Mouse (Mus musculus) heart, adult 11 months (tissue): ENCODE measurements at regions not wholly inside any gene's neighbourhood (a gene's known extent, or its start where the extent isn't known, plus 50 kb on each side); places are given as distances from the start of the nearest gene placed in this dataset.

ENCODE experiments used
- DNase-seq: peaks from one replicate; pipeline ENCODE4 v3.0.0; 2022

GRCm38 (mm10) chr16:45331236-45331635 lies 77.6 kb downstream of the Cd200 start:
- peak; percentile 92 for DNase-seq

DNA sequence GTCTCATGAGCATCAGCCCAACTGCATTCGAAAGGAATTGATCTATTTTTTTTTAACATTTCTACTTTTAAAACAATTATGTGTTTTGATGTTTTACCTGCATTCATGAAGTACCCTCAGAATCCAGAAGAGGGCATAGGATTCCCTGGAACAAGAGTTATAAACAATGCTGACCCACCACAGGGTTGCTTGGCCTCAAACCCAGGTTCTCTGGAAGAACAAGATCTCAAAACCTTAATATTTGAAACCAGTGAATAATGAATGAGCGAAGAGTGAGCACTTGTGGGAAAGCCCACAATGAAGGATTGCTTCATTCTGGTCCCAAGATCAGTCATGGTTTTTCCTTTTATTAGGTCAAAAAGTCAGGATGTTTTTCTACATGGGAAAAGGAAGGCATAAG lies 78.6 kb downstream of the Cd200 start:
- DNase-seq, result peak; percentile 63

DNA sequence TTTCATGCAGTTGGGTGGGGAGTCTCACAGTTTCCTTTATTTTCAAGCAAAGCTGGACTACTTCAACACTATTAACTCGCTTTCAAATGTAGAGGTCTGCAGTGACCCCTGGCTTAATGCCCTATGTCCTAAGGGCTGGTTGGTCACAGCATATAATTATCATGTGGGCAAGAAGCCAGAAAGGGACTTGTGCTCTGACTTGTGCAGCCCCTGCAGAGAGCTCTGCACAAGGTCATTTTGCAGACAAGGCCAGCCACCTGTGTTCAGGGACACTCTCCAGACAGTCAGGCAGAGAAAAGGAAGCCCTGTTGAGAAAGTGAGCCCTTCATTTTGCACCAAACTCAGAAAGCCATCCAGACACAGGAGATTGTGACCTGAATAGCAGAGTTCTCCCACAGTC lies 79.1 kb downstream of the Cd200 start:
- DNase-seq, result peak; percentile 94

GRCm38 (mm10) chr16:45327103-45327502 lies 81.8 kb downstream of the Cd200 start:
- DNase-seq, result peak; percentile 51

GRCm38 (mm10) chr16:45311479-45311878 lies 87.4 kb downstream of the Btla start:
- DNase-seq, result no peak
